Mouse (Mus musculus) hindbrain, embryonic 14.5 days (tissue): ENCODE measurements at regions not wholly inside any gene's neighbourhood (a gene's known extent, or its start where the extent isn't known, plus 50 kb on each side); places are given as distances from the start of the nearest gene placed in this dataset.

Source experiments
- ATAC-seq: fragments of 200-750 bp; cut with Nextera tagmentation; 2 replicates; pipeline ENCODE4 v1.8.0; 2017; ENCODE audit warnings: moderate number of reproducible peaks, mild to moderate bottlenecking, moderate TSS enrichment, moderate library complexity; ENCODE audit not compliant: low FRiP score
- DNase-seq: peaks from one replicate; pipeline ENCODE4 v3.0.0-alpha.2; 2015; ENCODE audit warnings: low spot score
- H3K27ac ChIP-seq: fragments of 300-500 bp; sonication (generic); 2 replicates; pipeline ENCODE4 v1.5.1; 2014; ENCODE audit warnings: mild to moderate bottlenecking, moderate library complexity
- H3K27me3 ChIP-seq: fragments of 300-500 bp; sonication (generic); 2 replicates; pipeline ENCODE4 v1.6.1; 2014; ENCODE audit warnings: mild to moderate bottlenecking, low read length, mixed read lengths; ENCODE audit not compliant: control insufficient read depth, insufficient read depth
- H3K36me3 ChIP-seq: fragments of 300-500 bp; sonication (generic); replicated peaks from 2 replicates; pipeline ENCODE4 v1.6.1; 2014; ENCODE audit not compliant: control insufficient read depth, insufficient read depth
- H3K4me1 ChIP-seq: fragments of 300-500 bp; sonication (generic); replicated peaks from 2 replicates; pipeline ENCODE4 v1.6.1; 2014; ENCODE audit warnings: antibody characterized with exemption, low read length, mixed read lengths; ENCODE audit not compliant: control insufficient read depth, insufficient read depth
- H3K4me2 ChIP-seq: fragments of 300-500 bp; sonication (generic); replicated peaks from 2 replicates; pipeline ENCODE4 v1.6.1; 2014; ENCODE audit warnings: mild to moderate bottlenecking, moderate library complexity
- H3K4me3 ChIP-seq: fragments of 300-500 bp; sonication (generic); replicated peaks from 2 replicates; pipeline ENCODE4 v1.5.1; 2014; ENCODE audit warnings: mild to moderate bottlenecking, low read length
- H3K9ac ChIP-seq: fragments of 300-500 bp; sonication (generic); 2 replicates; pipeline ENCODE4 v1.6.1; 2014
- H3K9me3 ChIP-seq: fragments of 300-500 bp; sonication (generic); 2 replicates; pipeline ENCODE4 v1.6.1; 2016; ENCODE audit warnings: low read length; ENCODE audit not compliant: control insufficient read depth
- WGBS: fragments of 180-500 bp; shearing (Covaris S2); extraction: QIAGEN DNeasy Blood & Tissue Kit; methylation state at CpG from one replicate; pipeline ENCODE4 v1.1.7; 2014; 5-methylcytosine and 5-hydroxymethylcytosine counted together

DNA sequence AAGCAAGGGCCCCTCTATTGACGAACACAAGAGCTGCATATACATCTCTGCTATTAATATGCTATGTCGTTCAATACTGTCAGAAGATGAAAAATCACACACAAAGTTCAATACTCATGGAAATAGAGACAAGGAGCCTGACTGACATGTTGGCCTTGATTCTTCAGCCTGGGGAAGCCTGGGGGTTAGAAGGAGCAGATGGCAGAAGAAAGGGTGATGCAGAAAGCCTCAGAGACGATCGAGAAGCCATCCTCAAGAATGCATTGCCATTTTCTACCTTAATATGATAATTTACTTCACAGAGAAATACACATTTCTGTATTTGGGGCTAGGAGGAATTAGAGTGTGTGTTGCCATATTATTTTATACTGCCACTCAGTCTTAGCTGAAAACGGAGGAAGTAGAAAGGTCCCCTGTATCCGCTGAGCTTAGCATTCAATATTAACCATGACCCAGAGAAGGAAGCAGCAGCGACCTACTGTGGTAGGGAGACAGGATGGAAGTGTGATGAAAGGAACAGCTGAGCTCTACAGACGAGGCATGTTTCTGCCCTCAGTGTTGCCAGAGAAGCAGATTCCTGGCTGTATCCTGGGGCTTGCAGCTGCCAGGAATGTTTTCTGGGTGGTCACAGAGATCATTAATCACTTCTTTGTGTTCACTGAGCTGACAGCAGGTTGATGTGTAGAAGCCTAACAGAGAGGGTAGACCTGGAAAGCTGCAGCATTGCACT is 105.2 kb downstream of the Lrig3 start:
- H3K9me3 ChIP-seq: no peaks in the 10 kb centered on the region
- ATAC-seq: peak; percentile 93; the same call in 1 of the 2 replicates
- no peak overlapping the region for H3K4me2 ChIP-seq
- peak; percentile 61 for DNase-seq
- WGBS: 23% methylated on average over 8 of the region's 8 CpGs
- H3K4me1 ChIP-seq: 0 out of 2 replicates have a peak, but pooled peaks cover 7% of the 10 kb centered on the region
- no peak overlapping the region for H3K9ac ChIP-seq
- no peaks in the 10 kb centered on the region for H3K36me3 ChIP-seq
- H3K27me3 ChIP-seq: no peaks in the 10 kb centered on the region
- H3K4me3 ChIP-seq: no peak overlapping the region
- peak overlapping the region; percentile 55 for H3K27ac ChIP-seq

- ATAC-seq (peak; percentile 70; the same call in 1 of the 2 replicates), DNase-seq (no peak)
- Histone ChIP-seq H3K4me1 (0 out of 2 replicates have a peak, but pooled peaks cover 7% of the 10 kb centered on the region), H3K9me3 (no peaks in the 10 kb centered on the region), H3K27ac (peak overlapping the region; percentile 51), H3K9ac (no peak overlapping the region), H3K4me2 (no peak overlapping the region), H3K4me3 (no peak overlapping the region), H3K36me3 (no peaks in the 10 kb centered on the region), H3K27me3 (no peaks in the 10 kb centered on the region)
- 42% methylated on average over 3 of the region's 3 CpGs for WGBS
Measured at GRCm38 (mm10) chr10:126071714-126072057, 105.7 kb downstream of the Lrig3 start.

DNA sequence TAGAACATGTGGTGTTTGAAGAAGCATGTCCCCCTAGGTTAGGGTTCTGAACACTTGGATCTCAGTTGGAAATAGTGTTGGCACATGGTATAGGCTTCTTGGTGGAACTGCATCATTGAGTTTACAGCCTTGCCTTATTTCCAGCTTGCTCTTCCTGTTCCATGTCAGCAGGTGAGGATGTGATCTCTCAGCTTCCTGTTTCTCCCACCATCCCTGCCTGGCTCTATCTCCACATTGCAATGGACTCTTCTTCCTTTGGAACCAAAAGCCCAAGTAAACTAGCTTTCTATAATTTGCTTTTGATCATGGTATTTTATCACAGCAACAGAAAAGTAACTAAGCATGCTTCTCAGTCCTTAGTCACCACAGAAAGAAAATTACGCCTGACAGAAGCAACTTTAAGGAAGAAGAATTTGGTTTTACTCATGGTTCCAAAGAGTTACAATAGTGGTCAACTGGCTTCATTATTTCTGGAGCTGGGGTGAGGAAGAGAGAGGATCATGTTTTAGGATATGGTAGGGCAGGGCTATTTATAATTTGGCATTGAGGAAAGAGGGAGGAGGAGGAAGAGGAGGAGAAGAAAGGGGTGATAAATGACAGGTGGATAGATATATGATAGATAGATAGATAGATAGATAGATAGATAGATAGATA is 111.5 kb downstream of the Lrig3 start:
- H3K36me3 ChIP-seq: no peaks in the 10 kb centered on the region
- H3K9ac ChIP-seq: no peak overlapping the region
- H3K4me1 ChIP-seq: no peaks in the 10 kb centered on the region
- no peaks in the 10 kb centered on the region for H3K9me3 ChIP-seq
- 92% methylated on average over 1 of the region's 1 CpGs for WGBS
- DNase-seq: no peak
- no peak overlapping the region for H3K4me3 ChIP-seq
- ATAC-seq: no peak
- no peaks in the 10 kb centered on the region for H3K27me3 ChIP-seq
- no peak overlapping the region for H3K27ac ChIP-seq
- no peak overlapping the region for H3K4me2 ChIP-seq

- no peak for DNase-seq
Measured at GRCm38 (mm10) chr10:126082576-126082975, 116.6 kb downstream of the Lrig3 start.

DNA sequence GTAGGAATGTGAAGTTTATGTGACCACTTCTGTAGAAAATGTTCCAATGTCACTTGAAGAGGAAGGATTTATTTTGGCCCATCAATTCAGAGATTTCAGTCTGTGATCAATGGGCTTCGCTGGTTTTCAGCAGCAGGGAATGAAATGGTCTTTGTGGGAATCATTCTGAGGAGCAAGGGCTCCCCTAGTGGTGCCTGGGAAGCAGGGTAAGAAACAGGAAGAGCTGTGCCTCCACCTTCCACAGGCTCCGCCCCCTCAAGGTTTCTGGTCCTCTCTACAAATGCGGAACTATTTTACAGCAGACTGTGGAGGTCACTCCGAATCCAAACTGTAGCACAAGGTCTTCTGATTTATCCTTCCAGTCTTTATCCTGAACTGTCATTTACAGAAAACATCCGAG is 120.7 kb downstream of the Lrig3 start:
- DNase-seq: no peak
- Histone ChIP-seq H3K4me2 (no peak overlapping the region), H3K9me3 (no peaks in the 10 kb centered on the region), H3K9ac (no peak overlapping the region), H3K4me3 (no peak overlapping the region), H3K36me3 (no peaks in the 10 kb centered on the region), H3K27ac (no peak overlapping the region), H3K4me1 (no peaks in the 10 kb centered on the region), H3K27me3 (no peaks in the 10 kb centered on the region)
- 82% methylated on average over 5 of the region's 5 CpGs for WGBS
- no peak for ATAC-seq

More at GRCm38 (mm10) chr10:126082576-126082975, 116.6 kb downstream of the Lrig3 start:
- no peak overlapping the region for H3K4me2 ChIP-seq
- no peaks in the 10 kb centered on the region for H3K4me1 ChIP-seq
- no peak overlapping the region for H3K9ac ChIP-seq
- WGBS: 62% methylated on average over 11 of the region's 11 CpGs
- ATAC-seq: no peak
- no peaks in the 10 kb centered on the region for H3K27me3 ChIP-seq
- H3K27ac ChIP-seq: no peak overlapping the region
- H3K4me3 ChIP-seq: no peak overlapping the region
- no peaks in the 10 kb centered on the region for H3K9me3 ChIP-seq
- H3K36me3 ChIP-seq: no peaks in the 10 kb centered on the region

- ATAC-seq: no peak
- Histone ChIP-seq H3K9ac (no peak overlapping the region), H3K36me3 (no peaks in the 10 kb centered on the region), H3K27me3 (no peaks in the 10 kb centered on the region), H3K4me2 (no peak overlapping the region), H3K4me1 (0 out of 2 replicates have a peak, but pooled peaks cover 2% of the 10 kb centered on the region), H3K9me3 (no peaks in the 10 kb centered on the region), H3K27ac (no peak overlapping the region), H3K4me3 (no peak overlapping the region)
- no peak for DNase-seq
- WGBS: 67% methylated on average over 16 of the region's 16 CpGs
Measured at GRCm38 (mm10) chr10:126094238-126094880, 128.4 kb downstream of the Lrig3 start.

DNA sequence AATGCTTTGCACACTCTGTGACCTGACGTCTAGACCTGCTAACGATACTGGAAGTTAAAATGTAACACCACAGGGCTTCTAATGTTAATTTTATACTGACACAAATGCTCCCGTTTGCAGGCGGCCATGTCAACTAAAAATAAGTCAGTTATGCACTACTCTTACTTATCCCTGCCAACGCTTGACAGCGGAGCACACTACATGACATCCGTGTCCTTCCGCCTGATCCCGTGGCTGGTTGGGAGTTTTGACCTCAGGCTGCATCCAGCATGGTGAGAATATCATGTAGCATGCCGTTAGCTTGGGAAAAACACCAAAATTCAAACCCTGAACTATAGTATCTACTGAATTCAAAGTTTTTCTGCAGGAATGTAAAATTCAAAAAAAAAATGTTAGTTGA is 131.9 kb downstream of the Lrig3 start:
- Histone ChIP-seq H3K27ac (no peak overlapping the region), H3K36me3 (no peaks in the 10 kb centered on the region), H3K27me3 (no peaks in the 10 kb centered on the region), H3K4me1 (0 out of 2 replicates have a peak, but pooled peaks cover 2% of the 10 kb centered on the region), H3K9me3 (no peaks in the 10 kb centered on the region), H3K4me3 (no peak overlapping the region), H3K4me2 (no peak overlapping the region), H3K9ac (no peak overlapping the region)
- no peak for ATAC-seq
- 91% methylated on average over 10 of the region's 10 CpGs for WGBS
- DNase-seq: no peak

- no peak overlapping the region for H3K9ac ChIP-seq
- ATAC-seq (no peak), DNase-seq (no peak)
- no peaks in the 10 kb centered on the region for H3K4me1 ChIP-seq
- no peaks in the 10 kb centered on the region for H3K36me3 ChIP-seq
- H3K27me3 ChIP-seq: no peaks in the 10 kb centered on the region
- no peak overlapping the region for H3K27ac ChIP-seq
- 77% methylated on average over 15 of the region's 15 CpGs for WGBS
- no peak overlapping the region for H3K4me3 ChIP-seq
- no peak overlapping the region for H3K4me2 ChIP-seq
- no peaks in the 10 kb centered on the region for H3K9me3 ChIP-seq
Measured at GRCm38 (mm10) chr10:126102876-126103275, 136.9 kb downstream of the Lrig3 start.

- ATAC-seq: no peak
- H3K9ac ChIP-seq: no peak overlapping the region
- no peaks in the 10 kb centered on the region for H3K9me3 ChIP-seq
Measured at GRCm38 (mm10) chr10:126113106-126113505, 147.1 kb downstream of the Lrig3 start.

More at GRCm38 (mm10) chr10:126113106-126113505, 147.1 kb downstream of the Lrig3 start:
- Histone ChIP-seq H3K4me1 (no peaks in the 10 kb centered on the region), H3K27me3 (no peaks in the 10 kb centered on the region), H3K4me3 (no peak overlapping the region), H3K4me2 (no peak overlapping the region), H3K27ac (no peak overlapping the region), H3K36me3 (no peaks in the 10 kb centered on the region)
- 91% methylated on average over 5 of the region's 5 CpGs for WGBS
- DNase-seq: no peak
